Mouse (Mus musculus) olfactory bulb, adult 2 months (tissue): ENCODE results near the gene Fkbpl.

Experiments used
- CTCF ChIP-seq: fragments of 200-500 bp; IDR thresholded peaks from 2 replicates; pipeline ENCODE4 v1.5.1; 2012; ENCODE audit warnings: low read depth, mild to moderate bottlenecking, low read length, moderate library complexity; ENCODE audit not compliant: insufficient read depth
- POLR2A ChIP-seq: fragments of 200-500 bp; IDR thresholded peaks from 2 replicates; pipeline ENCODE4 v1.6.1; 2012; ENCODE audit warnings: mild to moderate bottlenecking, low read depth, low read length, moderate library complexity; ENCODE audit not compliant: insufficient read depth

GRCm38 (mm10) chr17:34640778-34641601 lies 3.6 kb upstream of the Fkbpl start:
- no peak for TF ChIP-seq CTCF
- TF ChIP-seq POLR2A: no peak
